Mouse (Mus musculus) CD4-positive, CD25-positive, alpha-beta regulatory T cell, adult 9 weeks (primary cell): ENCODE results near the gene Jade3. TPM values are rescaled to one million over a fixed set of nuclear protein-coding genes. Genes with fewer than 3 reads are reported as not detected.

Source experiments
- polyA plus RNA-seq: library from polyadenylated mRNA; unstranded; fragments of 100-300 nt; shearing (Covaris generic); gene quantifications from one replicate; pipeline ENCODE4 v1.2.1, GENCODE M21; 2017

Jade3 gene
- polyA plus RNA-seq: 2.5 TPM

DNA sequence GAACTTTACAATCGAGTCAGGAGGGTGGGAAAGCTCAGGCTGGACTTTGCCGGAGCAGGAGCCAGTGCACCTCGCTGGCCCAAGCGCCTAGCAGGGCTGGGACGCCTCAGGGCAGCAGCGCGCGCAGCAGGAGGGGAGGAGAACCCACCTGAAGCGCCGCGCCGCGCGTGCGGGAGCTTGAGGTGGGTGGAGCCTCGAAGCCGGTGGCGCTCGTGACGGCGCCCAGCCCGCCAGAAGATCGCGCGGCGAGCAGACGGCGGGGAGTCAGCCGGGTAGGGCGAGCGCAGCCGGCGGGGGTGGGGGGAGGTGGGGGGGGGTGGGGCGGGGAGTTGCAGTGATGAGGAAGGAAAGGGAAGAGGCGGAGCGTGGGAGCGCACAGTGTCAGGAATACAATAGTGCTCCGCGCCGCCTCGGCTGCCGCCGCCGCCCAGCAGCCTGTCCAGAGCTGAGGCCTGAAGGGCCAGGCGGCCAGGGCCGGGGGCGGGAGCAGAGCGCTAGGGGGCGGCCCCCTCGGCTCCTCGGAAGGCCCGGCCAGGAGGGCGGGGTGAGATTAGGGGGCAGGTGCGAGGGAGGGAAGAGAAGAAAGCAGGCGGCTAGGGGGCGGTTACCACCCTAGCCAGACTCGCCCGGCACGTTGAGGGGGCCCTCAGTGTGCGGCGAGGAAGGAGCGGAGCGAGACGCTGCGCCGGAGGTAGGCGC, at the start of gene Jade3:
TSS of gene Jade3 (plus strand) at position 549 of the 699 bp plus-strand sequence.

GRCm38 (mm10) chrX:20549532-20549931, 124.0 kb downstream of the Jade3 start, which contains the start of gene Rgn:
Gene Rgn (plus strand): TSS chrX:20549787.

Other genes starting within 250 kb of the Jade3 start
- 9.7 TPM for gene Slc9a7, start 133.9 kb upstream of the Jade3 start, polyA plus RNA-seq
- gene Rp2, start 61.2 kb upstream of the Jade3 start, polyA plus RNA-seq: 14.3 TPM
- gene Rgn, start 124.1 kb downstream of the Jade3 start, polyA plus RNA-seq: not detected
- 69.8 TPM for gene Rbm10, start 191.8 kb downstream of the Jade3 start, polyA plus RNA-seq
- 220 TPM for gene Ndufb11, start 191.9 kb downstream of the Jade3 start, polyA plus RNA-seq
- gene Uba1, start 232.6 kb downstream of the Jade3 start, polyA plus RNA-seq: 274 TPM